Mouse (Mus musculus): ENCODE results near the gene Tatdn3. TPM values are rescaled to one million over a fixed set of nuclear protein-coding genes. Genes with fewer than 3 reads are reported as not detected.
"Not testable (repeated sequence)": the region's sequence is repeated elsewhere in the genome, so short reads cannot be mapped to it uniquely, and the experiment has no call there.

Gene Tatdn3
- polyA plus RNA-seq, 1 experiment from 2014 or later, result 11.8 TPM

GRCm38 (mm10) chr1:191025016-191026012 is 37.4 kb downstream of the Tatdn3 start:
- Histone ChIP-seq H3K4me1 (peaks cover 17% of the 10 kb centered on the region), H3K9ac (peak overlapping the region; percentile 83), H3K36me3 (0 out of 2 replicates have a peak, but pooled peaks cover 4% of the 10 kb centered on the region), H3K4me3 (replicated peaks) (peak overlapping the region; percentile 75), H3K27me3 (replicated peaks) (no peaks in the 10 kb centered on the region), H3K9me3 (no peaks in the 10 kb centered on the region), H3K27ac (peak overlapping the region; percentile 72), H3K4me2 (peak overlapping the region; percentile 93)
- ATAC-seq (ENCODE audit: insufficient read depth, low FRiP score, low read depth), result peak; percentile 12; the same call in 1 of the 2 replicates
- 3% methylated on average over 62 of the region's 69 CpGs for WGBS

GRCm38 (mm10) chr1:191023806-191024205 is 38.9 kb downstream of the Tatdn3 start:
- WGBS, result 90% methylated on average over 6 of the region's 6 CpGs
- H3K27ac ChIP-seq; H3K9ac ChIP-seq; H3K4me3 ChIP-seq (replicated peaks); H3K4me2 ChIP-seq; ATAC-seq (ENCODE audit: insufficient read depth, low FRiP score, low read depth); H3K9me3 ChIP-seq; H3K27me3 ChIP-seq (replicated peaks); H3K36me3 ChIP-seq: not testable (repeated sequence)
- H3K4me1 ChIP-seq, result peaks cover 17% of the 10 kb centered on the region

- Histone ChIP-seq H3K9me3 (no peaks in the 10 kb centered on the region), H3K4me2 (no peak overlapping the region), H3K4me1 (peaks cover 17% of the 10 kb centered on the region), H3K27me3 (replicated peaks) (no peaks in the 10 kb centered on the region), H3K36me3 (0 out of 2 replicates have a peak, but pooled peaks cover 4% of the 10 kb centered on the region), H3K27ac (no peak overlapping the region), H3K4me3 (replicated peaks) (no peak overlapping the region), H3K9ac (no peak overlapping the region)
- ATAC-seq (ENCODE audit: insufficient read depth, low FRiP score, low read depth), result no peak
- WGBS, result 72% methylated on average over 2 of the region's 2 CpGs
Observed at GRCm38 (mm10) chr1:191023140-191023539, 39.6 kb downstream of the Tatdn3 start.

GRCm38 (mm10) chr1:191021016-191021415 is 41.7 kb downstream of the Tatdn3 start:
- Histone ChIP-seq H3K36me3 (0 out of 2 replicates have a peak, but pooled peaks cover 4% of the 10 kb centered on the region), H3K4me3 (replicated peaks) (no peak overlapping the region), H3K27ac (no peak overlapping the region), H3K27me3 (replicated peaks) (no peaks in the 10 kb centered on the region), H3K9me3 (no peaks in the 10 kb centered on the region), H3K4me2 (no peak overlapping the region), H3K4me1 (peaks cover 9% of the 10 kb centered on the region), H3K9ac (no peak overlapping the region)
- 88% methylated on average over 7 of the region's 7 CpGs for WGBS
- no peak for ATAC-seq (ENCODE audit: insufficient read depth, low FRiP score, low read depth)

- Histone ChIP-seq H3K36me3 (0 out of 2 replicates have a peak, but pooled peaks cover 4% of the 10 kb centered on the region), H3K4me3 (replicated peaks) (no peak overlapping the region), H3K9ac (no peak overlapping the region), H3K4me2 (no peak overlapping the region), H3K27me3 (replicated peaks) (no peaks in the 10 kb centered on the region), H3K4me1 (peaks cover 7% of the 10 kb centered on the region), H3K9me3 (no peaks in the 10 kb centered on the region), H3K27ac (no peak overlapping the region)
- no peak for ATAC-seq (ENCODE audit: insufficient read depth, low FRiP score, low read depth)
- 85% methylated on average over 3 of the region's 3 CpGs for WGBS
Observed at GRCm38 (mm10) chr1:191020217-191020924, 42.4 kb downstream of the Tatdn3 start.

GRCm38 (mm10) chr1:191019803-191020202 is 42.9 kb downstream of the Tatdn3 start:
- Histone ChIP-seq H3K4me3 (replicated peaks) (no peak overlapping the region), H3K27ac (no peak overlapping the region), H3K9ac (no peak overlapping the region), H3K36me3 (0 out of 2 replicates have a peak, but pooled peaks cover 4% of the 10 kb centered on the region), H3K9me3 (no peaks in the 10 kb centered on the region), H3K4me2 (no peak overlapping the region), H3K27me3 (replicated peaks) (no peaks in the 10 kb centered on the region), H3K4me1 (peaks cover 1% of the 10 kb centered on the region; the same call in 1 of the 2 replicates)
- ATAC-seq (ENCODE audit: insufficient read depth, low FRiP score, low read depth), result no peak
- WGBS, result 90% methylated on average over 5 of the region's 5 CpGs

- H3K27me3 ChIP-seq (replicated peaks), result no peaks in the 10 kb centered on the region
- no peaks in the 10 kb centered on the region for H3K4me1 ChIP-seq
- H3K36me3 ChIP-seq, result no peaks in the 10 kb centered on the region; the same call in 1 of the 2 replicates
- 96% methylated on average over 3 of the region's 3 CpGs for WGBS
- no peak overlapping the region for H3K9ac ChIP-seq
- H3K4me3 ChIP-seq (replicated peaks), result no peak overlapping the region
- H3K4me2 ChIP-seq, result no peak overlapping the region
- no peak overlapping the region for H3K27ac ChIP-seq
- H3K9me3 ChIP-seq, result no peaks in the 10 kb centered on the region
- no peak for ATAC-seq (ENCODE audit: insufficient read depth, low FRiP score, low read depth)
Observed at GRCm38 (mm10) chr1:191014271-191014670, 48.5 kb downstream of the Tatdn3 start.

GRCm38 (mm10) chr1:191008707-191009106 is 54.0 kb downstream of the Tatdn3 start:
- no peaks in the 10 kb centered on the region for H3K27me3 ChIP-seq (replicated peaks)
- H3K9ac ChIP-seq, result no peak overlapping the region
- WGBS, result 99% methylated on average over 5 of the region's 5 CpGs
- peaks cover 4% of the 10 kb centered on the region for H3K36me3 ChIP-seq
- no peak for ATAC-seq (ENCODE audit: insufficient read depth, low FRiP score, low read depth)
- H3K4me1 ChIP-seq, result no peaks in the 10 kb centered on the region
- H3K4me3 ChIP-seq (replicated peaks), result no peak overlapping the region
- H3K27ac ChIP-seq, result no peak overlapping the region
- H3K4me2 ChIP-seq, result no peak overlapping the region
- H3K9me3 ChIP-seq, result no peaks in the 10 kb centered on the region

- WGBS, result 70% methylated on average over 6 of the region's 6 CpGs
- no peak for ATAC-seq (ENCODE audit: insufficient read depth, low FRiP score, low read depth)
- Histone ChIP-seq H3K9ac (no peak overlapping the region), H3K36me3 (no peaks in the 10 kb centered on the region), H3K27me3 (replicated peaks) (no peaks in the 10 kb centered on the region), H3K4me1 (no peaks in the 10 kb centered on the region), H3K27ac (no peak overlapping the region), H3K9me3 (no peaks in the 10 kb centered on the region), H3K4me3 (replicated peaks) (no peak overlapping the region), H3K4me2 (no peak overlapping the region)
Observed at GRCm38 (mm10) chr1:191002201-191002600, 60.5 kb downstream of the Tatdn3 start.

- Histone ChIP-seq H3K9me3 (no peaks in the 10 kb centered on the region), H3K27me3 (replicated peaks) (no peaks in the 10 kb centered on the region), H3K4me2 (no peak overlapping the region), H3K4me3 (replicated peaks) (no peak overlapping the region), H3K27ac (no peak overlapping the region), H3K4me1 (no peaks in the 10 kb centered on the region), H3K36me3 (no peaks in the 10 kb centered on the region), H3K9ac (no peak overlapping the region)
- WGBS, result 82% methylated on average over 3 of the region's 3 CpGs
- no peak for ATAC-seq (ENCODE audit: insufficient read depth, low FRiP score, low read depth)
Observed at GRCm38 (mm10) chr1:191000686-191001085, 62.0 kb downstream of the Tatdn3 start.

- no peak overlapping the region for H3K9ac ChIP-seq
- H3K27ac ChIP-seq, result no peak overlapping the region
- no peaks in the 10 kb centered on the region for H3K36me3 ChIP-seq
- no peak for ATAC-seq (ENCODE audit: insufficient read depth, low FRiP score, low read depth)
- H3K4me2 ChIP-seq, result no peak overlapping the region
- WGBS, result 76% methylated on average over 1 of the region's 1 CpGs
- no peaks in the 10 kb centered on the region for H3K4me1 ChIP-seq
- H3K4me3 ChIP-seq (replicated peaks), result no peak overlapping the region
- H3K27me3 ChIP-seq (replicated peaks), result no peaks in the 10 kb centered on the region
- no peaks in the 10 kb centered on the region for H3K9me3 ChIP-seq
Observed at GRCm38 (mm10) chr1:190998027-190998426, 64.7 kb downstream of the Tatdn3 start.

Data from stomach, embryonic 15.5 days (tissue).